Mouse (Mus musculus) MEL (cell line): ENCODE measurements around the gene Slc35e3. TPM values are rescaled to one million over a fixed set of nuclear protein-coding genes. Genes with fewer than 3 reads are reported as not detected.

Experiments used
- DNase-seq: peaks from one replicate; pipeline ENCODE4 v3.0.0; 2011; ENCODE audit warnings: low read depth, low spot score
- H3K27ac ChIP-seq: 2 replicates; pipeline ENCODE4 v1.5.1; 2012; ENCODE audit warnings: low read depth, mild to moderate bottlenecking, control low read depth, low read length, moderate library complexity; ENCODE audit not compliant: control insufficient read depth
- H3K27me3 ChIP-seq, 2 experiments: fragments of 150-350 bp in 1 of 2; sonication (generic) in 1 of 2; 2 replicates each; pipeline ENCODE4 v1.6.1; 2012; ENCODE audit warnings: low read length in 2 of 2, mild to moderate bottlenecking in 2 of 2, improper control_type of control experiment in 1 of 2, moderate library complexity in 1 of 2; ENCODE audit not compliant: insufficient read depth in 2 of 2, control insufficient read depth in 1 of 2
- H3K36me3 ChIP-seq, 2 experiments: 2 replicates each; pipeline ENCODE4 v1.6.1; 2012 to 2014; ENCODE audit warnings: low read length in 2 of 2, improper control_type of control experiment in 1 of 2, inconsistent platforms in 1 of 2, mild to moderate bottlenecking in 1 of 2; ENCODE audit not compliant: insufficient read depth in 2 of 2, control insufficient read depth in 1 of 2
- H3K4me1 ChIP-seq, 2 experiments: fragments of 150-350 bp in 1 of 2; sonication (generic) in 1 of 2; 2 replicates each; pipeline ENCODE4 v1.6.1; 2012; ENCODE audit warnings: low read length in 2 of 2, improper control_type of control experiment in 1 of 2, mild to moderate bottlenecking in 1 of 2; ENCODE audit not compliant: insufficient read depth in 2 of 2, control insufficient read depth in 1 of 2
- H3K4me3 ChIP-seq, 2 experiments: fragments of 150-350 bp in 1 of 2; sonication (generic) in 1 of 2; 2 replicates each; pipeline ENCODE4 v1.5.1; 2012; ENCODE audit warnings: low read depth in 2 of 2, low read length in 2 of 2, mild to moderate bottlenecking in 2 of 2, moderate library complexity in 2 of 2, control low read depth in 1 of 2, improper control_type of control experiment in 1 of 2; ENCODE audit not compliant: control insufficient read depth in 1 of 2, insufficient read depth in 1 of 2
- H3K79me2 ChIP-seq: 2 replicates; pipeline ENCODE4 v1.6.1; 2012; ENCODE audit warnings: mild to moderate bottlenecking, low read length, moderate library complexity; ENCODE audit not compliant: control insufficient read depth, poor library complexity, insufficient read depth
- H3K9ac ChIP-seq: 2 replicates; pipeline ENCODE4 v1.6.1; 2012; ENCODE audit warnings: low read depth, mild to moderate bottlenecking, control low read depth, low read length, moderate library complexity; ENCODE audit not compliant: control insufficient read depth, poor library complexity, severe bottlenecking
- H3K9me3 ChIP-seq: fragments of 150-350 bp; sonication (generic); replicated peaks from 2 replicates; pipeline ENCODE4 v1.6.1; 2012; ENCODE audit warnings: mild to moderate bottlenecking, low read length, improper control_type of control experiment, moderate library complexity; ENCODE audit not compliant: insufficient read depth
- CHD2 ChIP-seq: IDR thresholded peaks from 2 replicates; pipeline ENCODE4 v1.6.1; 2011; ENCODE audit warnings: low read length, improper control_type of control experiment
- CTCF ChIP-seq, 3 experiments: IDR thresholded peaks in 2 of 3; conservative IDR thresholded peaks in 1 of 3; 2 replicates each; pipeline ENCODE4 v1.5.1; 2011 to 2012; ENCODE audit warnings: low read length in 3 of 3, low read depth in 2 of 3, mild to moderate bottlenecking in 2 of 3, improper control_type of control experiment in 1 of 3, inconsistent platforms in 1 of 3, mixed read lengths in 1 of 3, moderate library complexity in 1 of 3; ENCODE audit not compliant: control insufficient read depth in 1 of 3, insufficient read depth in 1 of 3, poor library complexity in 1 of 3, severe bottlenecking in 1 of 3
- EP300 ChIP-seq, 2 experiments: IDR thresholded peaks; 2 replicates each; pipeline ENCODE4 v1.6.1; 2011; ENCODE audit warnings: improper control_type of control experiment in 2 of 2, low read length in 2 of 2, low read depth in 1 of 2, mild to moderate bottlenecking in 1 of 2
- ETS1 ChIP-seq: IDR thresholded peaks from 2 replicates; pipeline ENCODE4 v1.6.1; 2012; ENCODE audit warnings: low read depth, mild to moderate bottlenecking, inconsistent platforms, low read length, improper control_type of control experiment, moderate library complexity
- GATA1 ChIP-seq: IDR thresholded peaks from 2 replicates; pipeline ENCODE4 v1.6.1; 2011; ENCODE audit warnings: low read depth, low read length, improper control_type of control experiment
- HCFC1 ChIP-seq: IDR thresholded peaks from 2 replicates; pipeline ENCODE4 v1.6.1; 2012; ENCODE audit warnings: low read depth, mild to moderate bottlenecking, inconsistent platforms, low read length, improper control_type of control experiment, moderate library complexity
- JUND ChIP-seq: IDR thresholded peaks from 2 replicates; pipeline ENCODE4 v1.6.1; 2011; ENCODE audit warnings: low read depth, mild to moderate bottlenecking, improper control_type of control experiment, low read length
- KAT2A ChIP-seq: conservative IDR thresholded peaks from 2 replicates; pipeline ENCODE4 v1.6.1; 2012; ENCODE audit warnings: low read depth, low read length, improper control_type of control experiment, inconsistent platforms
- MAFK ChIP-seq: IDR thresholded peaks from 2 replicates; pipeline ENCODE4 v1.6.1; 2011; ENCODE audit warnings: low read depth, mild to moderate bottlenecking, low read length, improper control_type of control experiment, borderline replicate concordance
- MEF2A ChIP-seq: IDR thresholded peaks from 2 replicates; pipeline ENCODE4 v1.6.1; 2014; ENCODE audit warnings: low read depth, mild to moderate bottlenecking, inconsistent platforms, low read length, improper control_type of control experiment; ENCODE audit not compliant: poor library complexity, insufficient replicate concordance, severe bottlenecking; ENCODE audit errors: extremely low read depth
- MYB ChIP-seq: IDR thresholded peaks from 2 replicates; pipeline ENCODE4 v1.6.1; 2011; ENCODE audit warnings: mild to moderate bottlenecking, low read depth, low read length, improper control_type of control experiment
- MYC ChIP-seq: IDR thresholded peaks from 2 replicates; pipeline ENCODE4 v1.6.1; 2011; ENCODE audit warnings: low read depth, mild to moderate bottlenecking, low read length, improper control_type of control experiment, moderate library complexity
- NELFE ChIP-seq: IDR thresholded peaks from 2 replicates; pipeline ENCODE4 v1.6.1; 2011; ENCODE audit warnings: low read depth, low read length, improper control_type of control experiment
- POLR2A ChIP-seq, 2 experiments: IDR thresholded peaks; 2 replicates each; pipeline ENCODE4 v1.6.1; 2011 to 2012; ENCODE audit warnings: low read length in 2 of 2, mild to moderate bottlenecking in 2 of 2, control low read depth in 1 of 2, improper control_type of control experiment in 1 of 2, low read depth in 1 of 2, moderate library complexity in 1 of 2; ENCODE audit not compliant: control insufficient read depth in 1 of 2, insufficient read depth in 1 of 2, poor library complexity in 1 of 2
- RAD21 ChIP-seq: IDR thresholded peaks from 2 replicates; pipeline ENCODE4 v1.6.1; 2011; ENCODE audit warnings: mild to moderate bottlenecking, low read depth, low read length, improper control_type of control experiment
- TAL1 ChIP-seq: IDR thresholded peaks from 2 replicates; pipeline ENCODE4 v1.6.1; 2012; ENCODE audit warnings: mild to moderate bottlenecking, inconsistent platforms, low read length, moderate library complexity, mixed read lengths
- USF1 ChIP-seq: IDR thresholded peaks from 2 replicates; pipeline ENCODE4 v1.6.1; 2014; ENCODE audit warnings: low read depth, mild to moderate bottlenecking, inconsistent platforms, low read length, improper control_type of control experiment, moderate library complexity
- ZC3H11A ChIP-seq: IDR thresholded peaks from 2 replicates; pipeline ENCODE4 v1.6.1; 2012; ENCODE audit warnings: low read depth, mild to moderate bottlenecking, inconsistent platforms, low read length, improper control_type of control experiment
- ZMIZ1 ChIP-seq: IDR thresholded peaks from 2 replicates; pipeline ENCODE4 v1.6.1; 2012; ENCODE audit warnings: low read depth, mild to moderate bottlenecking, inconsistent platforms, low read length, improper control_type of control experiment, moderate library complexity
- polyA plus RNA-seq, 2 experiments: library from polyadenylated mRNA; stranded (reverse) in 1 of 2; unstranded in 1 of 2; fragments of >175 nt in 1 of 2; fragments of >200 nt in 1 of 2; gene quantifications; 2 replicates each; pipeline versions ENCODE4 v1.2.1 to v1.2.4; 2012; ENCODE audit warnings: low replicate concordance in 2 of 2, low read depth in 1 of 2; ENCODE audit not compliant: insufficient read length in 2 of 2, insufficient read depth in 1 of 2, missing spikeins in 1 of 2
- total RNA-seq: library from RNA; depleted of rRNA; stranded (reverse); fragments of 300-350 nt; gene quantifications from 2 replicates; pipeline ENCODE4 v1.2.3, GENCODE M21; 2012

Gene Slc35e3
- total and polyA plus RNA-seq, 3 experiments, result 3.7 to 7.4 TPM; not detected in 1

DNA sequence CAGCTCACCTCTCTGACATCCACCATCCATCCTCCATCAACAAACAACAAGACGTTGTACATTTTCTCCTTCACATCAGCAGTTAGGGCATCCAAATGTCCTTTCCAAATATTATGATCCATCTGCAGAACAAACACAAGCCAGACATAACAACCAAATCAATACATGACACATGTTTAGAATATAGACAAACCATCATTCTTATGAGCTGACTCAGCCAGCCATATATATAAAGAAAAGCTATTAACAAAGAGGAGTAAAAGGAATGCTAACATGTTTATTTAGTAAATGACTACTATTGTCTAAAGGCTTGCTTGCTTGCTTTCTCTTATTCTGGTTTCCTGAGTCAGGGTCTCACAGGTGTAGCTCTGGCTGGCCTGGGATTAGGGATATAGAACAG lies 11.1 kb upstream of the Slc35e3 start:
- H3K4me3 ChIP-seq, result no peak overlapping the region
- no peak overlapping the region for H3K9ac ChIP-seq
- H3K4me1 ChIP-seq, result no peaks in the 10 kb centered on the region
- H3K79me2 ChIP-seq, result no peaks in the 10 kb centered on the region
- peaks cover 0 to 30% of the 10 kb centered on the region in 2 experiments; a peak in 2 of 4 replicates for H3K36me3 ChIP-seq
- no peaks in the 10 kb centered on the region for H3K27me3 ChIP-seq
- no peak overlapping the region for H3K27ac ChIP-seq
- no peak for DNase-seq
- H3K9me3 ChIP-seq, result no peaks in the 10 kb centered on the region
- TF ChIP-seq MEF2A (no peak), RAD21 (no peak), EP300 (IDR thresholded peaks at IDR 0.05; ENCODE audit: low read depth in 1 of 2, low read length in 2 of 2) (no peak), ETS1 (no peak), ZMIZ1 (no peak), USF1 (no peak), MYC (no peak)

DNA sequence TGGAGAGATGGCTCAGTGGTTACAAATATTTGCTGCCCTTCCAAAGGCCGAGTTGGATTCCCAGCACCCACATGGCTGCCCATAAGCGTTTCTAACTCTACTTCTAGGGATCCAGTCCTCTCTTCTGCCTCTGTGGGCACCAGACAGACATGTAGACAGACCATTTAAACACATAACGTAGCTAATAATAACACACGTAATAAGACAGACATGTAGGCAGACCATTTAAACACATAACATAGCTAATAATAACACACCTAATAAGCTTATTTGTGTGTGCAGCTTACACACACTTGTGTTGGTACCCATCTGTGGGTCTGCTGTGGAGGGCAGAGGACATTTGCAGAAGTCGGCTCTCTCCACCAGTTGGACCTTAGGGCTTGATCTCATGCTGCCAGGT lies 10.6 kb upstream of the Slc35e3 start:
- Histone ChIP-seq H3K9me3 (no peaks in the 10 kb centered on the region), H3K4me1 (no peaks in the 10 kb centered on the region), H3K9ac (no peak overlapping the region), H3K79me2 (no peaks in the 10 kb centered on the region), H3K27me3 (no peaks in the 10 kb centered on the region), H3K4me3 (no peak overlapping the region), H3K36me3 (peaks cover 0 to 31% of the 10 kb centered on the region in 2 experiments; a peak in 2 of 4 replicates), H3K27ac (no peak overlapping the region)
- DNase-seq, result no peak
- no peak for TF ChIP-seq HCFC1
- TF ChIP-seq POLR2A (IDR thresholded peaks at IDR 0.05; ENCODE audit: control insufficient read depth in 1 of 2, insufficient read depth in 1 of 2, low read depth in 1 of 2, low read length in 2 of 2, poor library complexity in 1 of 2), result 0 out of 4 replicates have a peak, but pooled peaks of 1 of the 2 experiments have one; percentile 20

DNA sequence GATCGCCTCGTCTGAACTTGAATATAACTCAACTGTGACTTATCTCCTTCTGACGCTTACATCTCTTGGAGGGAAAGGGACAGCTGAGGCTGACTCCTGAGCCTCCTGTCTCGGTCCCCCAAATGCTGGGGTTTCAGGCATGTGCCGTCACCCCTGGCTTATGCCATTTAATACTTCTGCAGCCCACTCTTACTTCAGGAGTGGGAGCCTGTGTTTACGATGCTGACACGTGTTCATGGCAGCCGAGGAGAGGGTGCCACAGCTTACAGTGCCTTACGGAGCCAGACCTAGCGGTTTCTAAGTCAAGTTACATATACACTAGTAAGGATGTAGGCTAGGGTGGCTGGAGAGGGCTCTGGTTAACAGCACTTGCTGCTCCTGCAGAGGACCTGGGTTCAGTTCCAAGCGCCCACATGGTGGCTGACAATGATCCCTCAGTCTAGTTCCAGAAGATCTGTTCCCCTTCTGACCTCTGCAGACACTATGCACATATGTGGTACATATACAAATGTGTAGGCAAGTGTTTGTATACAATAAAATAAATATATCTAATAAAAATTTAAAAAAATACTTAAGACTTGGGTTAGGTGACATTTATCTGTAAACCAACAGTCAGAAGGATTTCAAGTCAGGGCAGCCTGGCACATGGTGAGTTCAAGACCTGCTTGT lies 9.8 kb upstream of the Slc35e3 start:
- Histone ChIP-seq H3K4me3 (no peak overlapping the region), H3K9me3 (no peaks in the 10 kb centered on the region), H3K4me1 (no peaks in the 10 kb centered on the region), H3K27me3 (no peaks in the 10 kb centered on the region), H3K9ac (no peak overlapping the region), H3K27ac (no peak overlapping the region), H3K36me3 (peaks cover 0 to 30% of the 10 kb centered on the region in 2 experiments; a peak in 2 of 4 replicates), H3K79me2 (no peaks in the 10 kb centered on the region)
- TF ChIP-seq ZC3H11A (no peak), CHD2 (no peak), TAL1 (no peak), EP300 (IDR thresholded peaks at IDR 0.05; ENCODE audit: low read depth in 1 of 2, low read length in 2 of 2) (no peak), MYB (no peak), KAT2A (no peak), ETS1 (no peak), JUND (no peak), NELFE (no peak), GATA1 (no peak), CTCF (IDR thresholded peaks at IDR 0.05 in 2 of 3, conservative IDR thresholded peaks at IDR 0.05 in 1 of 3; ENCODE audit: control insufficient read depth in 1 of 3, insufficient read depth in 1 of 3, low read depth in 2 of 3, low read length in 3 of 3, poor library complexity in 1 of 3, severe bottlenecking in 1 of 3) (no peak), MAFK (no peak)
- no peak for DNase-seq
